Mouse (Mus musculus) cerebral cortex, adult 2 months (tissue): ENCODE data around the gene Pex7.

ENCODE experiments used
- WGBS: fragments of 180-500 bp; shearing (Covaris S2); methylation state at CpG from one replicate; pipeline ENCODE4 v1.1.7; 2018; 5-methylcytosine and 5-hydroxymethylcytosine counted together

The Pex7 gene

DNA sequence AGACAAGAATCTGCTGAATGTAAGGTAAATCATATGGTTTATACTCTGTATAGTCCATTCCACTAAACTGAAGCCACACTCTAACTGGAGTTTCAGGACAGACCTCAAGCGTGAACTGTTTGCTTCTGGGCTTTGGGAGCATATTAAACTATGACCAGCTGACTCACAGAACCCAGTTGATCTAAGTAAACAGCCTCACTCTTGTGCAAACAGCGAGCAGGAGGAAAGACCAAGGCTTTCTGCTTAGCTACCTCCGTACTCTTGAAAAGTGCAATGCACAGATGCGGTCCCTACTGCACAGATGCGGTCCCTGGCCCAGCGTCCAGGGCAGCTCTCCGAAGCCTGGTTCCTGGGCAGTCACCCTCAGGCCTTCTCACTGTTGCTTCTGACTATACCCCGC, 30.2 kb downstream of the Pex7 start:
- WGBS = 96% methylated on average over 8 of the region's 8 CpGs

GRCm38 (mm10) chr10:19876669-19877068, 30.8 kb downstream of the Pex7 start:
- WGBS = 79% methylated on average over 7 of the region's 7 CpGs

DNA sequence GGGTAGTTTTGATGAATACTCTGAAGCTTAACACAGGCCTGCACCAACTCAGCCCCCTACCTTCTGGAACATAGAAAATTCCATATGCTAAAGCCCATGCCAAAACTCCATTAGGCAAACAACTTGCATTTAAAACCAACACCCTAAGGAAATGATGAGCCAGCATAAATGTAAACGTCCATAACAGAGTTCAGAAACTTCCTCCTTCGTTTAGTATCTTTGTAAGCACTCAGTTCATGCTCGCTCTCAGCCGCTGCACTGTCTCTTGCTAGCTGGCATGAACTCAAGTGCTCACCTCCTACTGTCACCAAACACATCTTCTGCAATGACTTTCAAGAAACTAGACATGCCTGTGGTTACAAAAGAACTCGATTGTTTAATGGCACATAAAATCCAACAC, 32.1 kb downstream of the Pex7 start:
- WGBS = 74% methylated on average over 5 of the region's 5 CpGs

- 69% methylated on average over 7 of the region's 7 CpGs for WGBS
Measured at GRCm38 (mm10) chr10:19855597-19856306, 51.7 kb downstream of the Pex7 start.

GRCm38 (mm10) chr10:19853609-19854008, 53.9 kb downstream of the Pex7 start:
- 70% methylated on average over 2 of the region's 2 CpGs for WGBS

- WGBS = 36% methylated on average over 6 of the region's 6 CpGs
Measured at GRCm38 (mm10) chr10:19852776-19853175, 54.7 kb downstream of the Pex7 start.

GRCm38 (mm10) chr10:19850998-19851691, 56.3 kb downstream of the Pex7 start, which contains the start of gene Slc35d3:
Gene Slc35d3, minus strand, starts transcription at chr10:19851459.
- WGBS = under 1% methylated on average over 60 of the region's 72 CpGs

DNA sequence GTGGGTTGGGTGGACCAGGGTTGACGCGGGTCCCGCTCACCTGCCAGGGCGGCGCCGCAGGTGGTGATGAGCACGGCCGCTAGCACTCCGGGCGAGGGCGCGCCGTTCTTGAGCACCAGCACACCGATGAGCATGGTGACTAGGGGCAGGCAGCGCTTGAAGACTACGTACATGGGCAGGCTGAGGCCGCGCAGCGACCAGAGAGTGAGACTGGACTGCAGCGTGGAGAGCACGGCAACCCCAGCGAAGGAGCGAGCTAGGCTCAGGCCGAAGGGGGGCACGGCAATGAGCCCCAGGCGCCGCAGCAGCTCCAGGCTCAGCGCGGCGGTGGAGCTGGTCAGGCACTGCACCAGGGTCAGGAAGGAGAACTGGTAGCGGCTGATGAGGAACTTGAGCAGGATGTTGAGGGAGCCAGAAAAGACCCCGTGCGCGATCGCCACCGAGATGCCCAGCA, 56.9 kb downstream of the Pex7 start:
- WGBS = under 1% methylated on average over 36 of the region's 36 CpGs

DNA sequence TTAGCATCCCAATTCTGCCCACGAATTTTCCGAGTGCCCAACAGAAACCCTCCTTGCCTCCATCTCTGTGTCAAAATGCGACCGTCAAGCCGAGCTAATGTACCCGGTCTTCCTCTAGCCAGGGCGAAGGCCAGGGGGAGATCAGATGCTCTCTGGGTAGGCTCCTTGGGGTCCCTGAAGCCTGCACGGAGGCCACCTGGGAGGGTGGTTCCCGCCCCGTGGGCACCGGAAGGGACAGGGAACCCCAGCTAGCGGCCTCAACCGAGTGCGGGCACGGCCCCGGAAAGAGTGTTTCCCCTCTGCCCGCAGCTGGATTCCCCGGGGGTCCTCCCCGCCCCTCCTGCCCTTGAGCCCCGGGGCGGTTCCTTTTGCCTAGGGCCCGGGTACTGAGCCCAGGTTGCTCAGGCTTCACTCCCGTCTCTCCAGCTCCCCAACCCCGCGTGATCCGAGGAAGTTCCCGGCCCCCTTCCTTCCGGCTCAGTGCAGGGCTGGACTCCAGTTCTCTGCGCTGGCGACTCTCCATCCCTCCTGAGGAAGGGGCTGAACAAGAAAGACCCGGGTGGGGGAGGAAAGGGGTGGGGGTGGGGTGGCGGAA, 57.6 kb downstream of the Pex7 start:
- WGBS = 1% methylated on average over 32 of the region's 32 CpGs

DNA sequence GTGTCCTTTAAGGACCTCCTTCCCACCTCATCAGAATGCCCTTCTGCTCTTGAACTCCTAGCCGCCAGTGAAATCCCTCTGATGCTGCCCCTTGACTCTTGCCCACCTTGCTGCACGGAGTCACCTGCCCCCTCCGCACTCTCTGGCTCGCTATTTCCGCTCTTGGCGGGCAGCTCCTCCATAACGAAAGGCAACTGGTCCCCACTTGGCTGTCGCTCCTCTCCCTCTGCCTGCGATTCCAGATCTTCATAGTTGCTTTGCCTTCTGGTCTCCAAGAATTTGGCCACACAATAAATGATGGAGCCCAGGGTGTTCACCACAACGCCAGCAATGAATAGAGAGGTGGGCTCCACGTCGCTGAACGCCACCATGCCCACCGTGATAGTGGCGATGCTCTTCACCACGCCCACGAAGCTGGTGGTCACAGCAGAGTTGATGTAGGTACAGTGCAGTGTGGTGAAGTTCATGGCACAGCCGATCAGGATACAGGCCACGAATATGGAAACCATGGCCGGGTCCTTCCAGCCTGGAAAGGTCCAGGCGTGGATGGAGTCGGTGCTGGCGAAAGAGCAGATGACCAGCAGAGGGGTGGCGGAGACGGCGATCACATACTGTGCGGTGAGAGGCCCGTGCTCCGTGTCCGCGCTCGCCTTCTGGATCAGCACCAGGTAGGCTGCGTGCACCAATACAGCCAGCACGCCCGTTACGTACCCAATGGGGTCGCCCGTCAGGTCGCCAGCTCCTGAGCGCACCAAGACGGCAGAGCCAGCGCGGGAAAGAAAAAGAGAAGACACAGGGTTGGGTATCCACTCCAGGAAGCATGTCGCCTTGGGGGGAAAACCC, 58.3 kb downstream of the Pex7 start:
- 21% methylated on average over 44 of the region's 44 CpGs for WGBS

DNA sequence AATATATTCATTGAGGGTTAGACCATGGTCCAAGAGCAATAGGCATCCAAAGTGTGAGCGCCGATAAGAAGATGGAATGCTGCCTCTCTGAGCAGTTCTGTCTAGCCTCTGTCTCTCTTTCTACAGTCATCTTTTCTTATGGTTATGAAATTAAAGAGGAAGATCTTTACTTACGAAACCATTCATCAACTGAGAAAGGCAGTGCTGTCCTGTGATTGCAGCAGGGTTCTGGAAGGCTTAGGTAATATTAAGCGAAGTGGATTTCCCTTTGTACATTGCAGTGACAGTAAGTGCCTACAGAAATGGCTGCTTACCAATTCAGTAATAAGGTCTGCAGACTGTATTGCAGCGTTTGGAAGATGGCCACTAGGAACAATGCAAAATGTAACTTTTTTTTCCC, 67.7 kb downstream of the Pex7 start:
- WGBS = 92% methylated on average over 5 of the region's 5 CpGs

DNA sequence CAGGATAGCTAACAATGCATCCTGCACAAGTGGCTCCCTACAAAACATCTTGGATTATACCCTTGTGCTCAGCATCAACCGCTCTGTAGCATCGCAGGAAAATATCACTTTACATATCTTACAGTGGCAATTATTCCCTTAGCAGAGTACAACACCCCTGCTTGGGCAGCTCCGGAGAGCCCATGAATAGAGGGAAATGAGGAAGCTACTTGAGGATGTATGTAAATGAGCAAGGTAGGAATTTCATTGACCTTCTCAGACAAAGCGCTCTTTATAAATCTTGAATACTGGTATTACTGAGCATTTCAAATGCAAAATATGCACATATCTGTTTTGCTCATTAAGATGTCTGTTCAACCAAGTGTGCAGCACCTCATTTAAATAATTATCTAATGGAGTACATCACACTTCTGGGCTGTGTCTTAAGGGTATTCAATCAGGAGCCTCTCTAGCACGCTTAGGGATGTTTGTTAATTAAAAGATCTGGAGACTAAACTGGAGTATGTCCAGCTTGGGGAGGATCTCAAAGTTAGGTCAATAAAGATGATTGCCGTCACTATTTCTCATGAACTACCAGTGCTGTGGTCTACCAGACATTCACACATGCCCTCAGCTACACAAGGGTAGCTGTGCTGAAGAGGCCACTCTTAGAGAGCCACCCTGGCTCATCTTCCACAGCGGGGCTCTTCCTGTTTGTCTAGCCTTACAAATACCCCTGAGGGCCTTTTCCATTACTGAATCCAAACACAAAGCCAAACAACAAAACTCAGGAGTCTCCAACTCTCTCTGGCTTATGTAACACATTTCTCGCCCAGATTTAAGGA, 71.4 kb downstream of the Pex7 start:
- WGBS = 68% methylated on average over 8 of the region's 8 CpGs

- 97% methylated on average over 6 of the region's 6 CpGs for WGBS
Measured at GRCm38 (mm10) chr10:19834222-19834621, 73.3 kb downstream of the Pex7 start.

- WGBS = 91% methylated on average over 5 of the region's 5 CpGs
Measured at GRCm38 (mm10) chr10:19831072-19831849, 76.2 kb downstream of the Pex7 start.

DNA sequence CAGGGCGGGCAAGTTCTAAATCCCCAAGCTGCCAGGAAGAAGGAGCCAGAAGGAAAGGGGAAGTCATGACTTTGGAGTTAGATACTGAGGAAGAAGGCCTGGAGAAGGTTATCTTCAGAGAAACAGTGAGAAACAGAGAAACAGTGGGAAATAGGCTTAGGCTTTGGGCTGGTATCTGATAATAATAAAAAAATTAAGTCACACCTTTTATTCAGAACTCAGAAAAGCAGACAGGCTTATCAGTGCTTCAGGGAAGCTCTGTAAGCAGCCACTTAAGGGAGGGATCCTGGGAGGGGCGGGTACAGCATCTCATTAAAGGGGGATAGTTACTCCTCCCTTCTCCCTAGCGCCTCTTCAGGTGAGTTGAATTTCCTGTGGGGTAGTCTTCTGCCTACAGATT, 86.5 kb downstream of the Pex7 start:
- 92% methylated on average over 3 of the region's 3 CpGs for WGBS

DNA sequence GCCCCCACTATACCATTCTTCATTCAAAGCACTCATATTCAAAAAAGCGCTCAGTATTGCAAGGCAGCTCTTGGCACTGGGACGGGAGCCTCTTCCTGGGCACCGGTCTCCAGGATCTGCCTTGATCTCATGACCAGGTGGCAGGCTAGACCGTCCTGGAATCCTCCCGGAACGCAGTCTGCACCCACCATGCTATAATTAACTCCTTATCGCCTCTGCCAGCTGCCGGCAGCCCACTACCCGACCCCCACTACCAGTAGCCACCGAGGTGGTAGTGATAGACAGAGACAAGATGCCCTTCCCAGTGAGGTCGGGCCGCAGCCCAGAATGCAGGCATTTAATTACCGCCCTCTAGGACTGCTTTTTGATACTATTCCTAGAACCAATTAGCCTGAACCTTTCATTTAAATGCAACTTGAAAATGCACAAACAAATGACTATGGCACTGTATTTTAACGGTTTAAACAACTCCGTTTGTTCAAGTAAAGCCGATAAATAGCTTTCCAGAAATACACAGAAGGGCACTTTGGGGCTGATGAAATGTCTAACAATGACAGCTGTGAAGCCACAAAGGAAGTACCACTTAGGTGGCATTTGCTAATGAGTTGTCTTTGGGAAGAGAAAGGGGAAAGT, 88.7 kb downstream of the Pex7 start:
- WGBS = 30% methylated on average over 16 of the region's 16 CpGs

DNA sequence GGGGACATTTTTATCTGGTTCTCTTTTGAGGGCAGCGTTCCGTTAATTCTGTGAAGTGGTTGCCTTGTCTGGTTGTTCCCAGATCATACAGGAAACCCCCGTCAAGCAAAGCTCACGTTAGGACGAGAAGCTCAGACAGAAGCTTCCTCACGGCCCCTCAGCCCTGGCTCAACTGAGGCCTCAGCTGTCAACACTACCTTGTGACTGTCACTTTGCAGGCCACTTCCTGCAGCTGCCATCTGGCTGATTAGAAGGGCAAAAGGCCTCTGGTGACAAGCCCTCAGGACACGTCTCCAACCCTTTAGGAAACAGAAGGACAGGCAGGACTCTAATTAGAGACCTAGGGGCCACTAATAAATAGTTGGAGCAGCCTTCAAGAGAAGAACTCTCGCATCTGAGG, 92.1 kb downstream of the Pex7 start:
- WGBS = 69% methylated on average over 8 of the region's 8 CpGs

DNA sequence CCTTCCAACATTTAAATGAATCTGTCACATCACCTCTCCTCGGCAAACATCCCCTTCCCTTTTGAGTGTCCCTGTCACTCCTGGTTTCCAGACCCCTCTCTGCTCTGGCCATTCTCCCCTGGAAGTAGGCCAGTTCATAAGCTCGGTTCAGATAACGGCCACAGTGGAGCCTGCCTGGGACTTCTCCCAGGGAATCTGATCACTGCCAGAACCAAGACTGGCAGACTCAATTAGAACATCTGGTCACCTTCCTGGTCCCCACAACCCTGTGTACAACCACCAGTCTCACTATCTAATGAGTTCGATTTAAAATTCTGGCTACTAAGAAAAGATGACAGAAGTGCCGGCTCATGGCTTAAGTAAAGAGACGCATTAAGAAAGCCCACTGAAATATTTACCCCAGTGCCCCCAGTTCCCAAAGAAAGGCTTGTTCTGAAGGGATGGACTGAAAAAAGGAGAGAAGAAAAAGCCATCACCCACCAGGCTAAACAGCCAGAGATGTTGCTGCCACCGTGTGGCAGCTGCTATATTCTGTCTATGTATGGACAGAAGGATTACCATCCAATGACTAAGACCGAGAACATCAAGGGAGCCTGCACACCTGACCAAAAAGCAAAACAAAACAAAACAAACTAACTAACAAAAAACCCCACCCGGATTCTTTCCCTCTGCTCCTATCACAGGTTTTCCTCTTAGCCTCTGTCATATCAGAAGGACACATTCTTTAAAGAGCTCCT, 95.9 kb downstream of the Pex7 start:
- WGBS = 39% methylated on average over 9 of the region's 9 CpGs

DNA sequence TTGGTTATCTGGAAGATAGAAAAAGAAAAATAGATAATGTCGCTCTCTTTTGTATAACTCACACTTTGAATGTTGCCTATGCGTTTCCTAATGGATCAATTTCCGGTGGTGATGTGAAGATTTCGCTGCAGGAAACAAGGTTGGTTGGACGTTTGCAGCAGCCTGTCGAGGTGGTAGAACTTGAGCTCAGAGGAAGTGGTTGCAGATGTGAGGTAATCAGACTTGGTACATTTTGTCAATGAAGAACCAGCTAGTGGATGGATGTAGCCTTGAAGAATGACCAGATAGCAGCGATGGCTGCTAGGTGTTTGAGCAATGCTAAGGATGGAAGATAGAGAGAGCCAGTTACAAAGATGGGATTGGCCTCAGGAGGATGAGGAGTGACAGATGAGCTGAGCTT, 102.7 kb downstream of the Pex7 start:
- 83% methylated on average over 7 of the region's 7 CpGs for WGBS
